Mouse (Mus musculus): ENCODE results near the gene Ankrd34a.
A peak's percentile ranks its signal among the peaks of the same experiment; 100 is the strongest.

Gene Ankrd34a

GRCm38 (mm10) chr3:96596228-96596707, at the start of gene Ankrd34a:
Gene Ankrd34a (plus strand): TSS chr3:96596636.
- no peak for DNase-seq (ENCODE audit: low read depth in 1 of 2, low spot score in 2 of 2)

- DNase-seq (ENCODE audit: low read depth in 1 of 2, low spot score in 2 of 2) = no peak
These were observed 49.6 kb upstream of the Ankrd34a start for GRCm38 (mm10) chr3:96546880-96547279.

- peak in 1 of 2 experiments; percentile 62 for DNase-seq (ENCODE audit: low read depth in 1 of 2, low spot score in 2 of 2)
These were observed 49.0 kb upstream of the Ankrd34a start for GRCm38 (mm10) chr3:96547389-96547960.

GRCm38 (mm10) chr3:96548824-96549223, 47.6 kb upstream of the Ankrd34a start:
- no peak for DNase-seq (ENCODE audit: low read depth in 1 of 2, low spot score in 2 of 2)

- DNase-seq (ENCODE audit: low read depth in 1 of 2, low spot score in 2 of 2) = no peak
These were observed 47.1 kb upstream of the Ankrd34a start for GRCm38 (mm10) chr3:96549346-96549745.

- no peak for DNase-seq (ENCODE audit: low read depth in 1 of 2, low spot score in 2 of 2)
These were observed 45.2 kb upstream of the Ankrd34a start for GRCm38 (mm10) chr3:96551203-96551602.

GRCm38 (mm10) chr3:96551890-96552289, 44.5 kb upstream of the Ankrd34a start:
- no peak for DNase-seq (ENCODE audit: low read depth in 1 of 2, low spot score in 2 of 2)

GRCm38 (mm10) chr3:96553601-96554000, 42.8 kb upstream of the Ankrd34a start:
- no peak for DNase-seq (ENCODE audit: low read depth in 1 of 2, low spot score in 2 of 2)

- no peak for DNase-seq (ENCODE audit: low read depth in 1 of 2, low spot score in 2 of 2)
These were observed 42.2 kb upstream of the Ankrd34a start for GRCm38 (mm10) chr3:96554251-96554650.

- DNase-seq (ENCODE audit: low read depth in 1 of 2, low spot score in 2 of 2) = no peak
These were observed 41.3 kb upstream of the Ankrd34a start for GRCm38 (mm10) chr3:96555041-96555596.

- no peak for DNase-seq (ENCODE audit: low read depth in 1 of 2, low spot score in 2 of 2)
These were observed 40.3 kb upstream of the Ankrd34a start for GRCm38 (mm10) chr3:96555999-96556614.

GRCm38 (mm10) chr3:96556651-96557635, 39.5 kb upstream of the Ankrd34a start:
- DNase-seq (ENCODE audit: low read depth in 1 of 2, low spot score in 2 of 2) = no peak

GRCm38 (mm10) chr3:96557694-96558093, 38.7 kb upstream of the Ankrd34a start, which contains the start of gene Txnip:
Gene Txnip (plus strand): TSS chr3:96557957.
- peak; percentile 97 to 98 for DNase-seq (ENCODE audit: low read depth in 1 of 2, low spot score in 2 of 2)

GRCm38 (mm10) chr3:96558159-96558558, 38.3 kb upstream of the Ankrd34a start:
- DNase-seq (ENCODE audit: low read depth in 1 of 2, low spot score in 2 of 2) = no peak

- DNase-seq (ENCODE audit: low read depth in 1 of 2, low spot score in 2 of 2) = no peak
These were observed 37.7 kb upstream of the Ankrd34a start for GRCm38 (mm10) chr3:96558668-96559196.

- DNase-seq (ENCODE audit: low read depth in 1 of 2, low spot score in 2 of 2) = no peak
These were observed 37.0 kb upstream of the Ankrd34a start for GRCm38 (mm10) chr3:96559398-96559910.

- no peak for DNase-seq (ENCODE audit: low read depth in 1 of 2, low spot score in 2 of 2)
These were observed 36.3 kb upstream of the Ankrd34a start for GRCm38 (mm10) chr3:96559911-96560850.

GRCm38 (mm10) chr3:96560881-96561668, 35.4 kb upstream of the Ankrd34a start:
- no peak for DNase-seq (ENCODE audit: low read depth in 1 of 2, low spot score in 2 of 2)
